Mouse (Mus musculus) myocyte (in vitro differentiated cells): ENCODE data around the gene Vmn1r53. TPM values are rescaled to one million over a fixed set of nuclear protein-coding genes. Genes with fewer than 3 reads are reported as not detected.
"Not testable (repeated sequence)": the region's sequence is repeated elsewhere in the genome, so short reads cannot be mapped to it uniquely, and the experiment has no call there.

Experiments
- H3K27me3 ChIP-seq: one replicate; pipeline ENCODE4 v1.6.1; 2011; ENCODE audit not compliant: control insufficient read depth, insufficient read depth, insufficient read length
- H3K36me3 ChIP-seq: one replicate; pipeline ENCODE4 v1.6.1; 2011; ENCODE audit not compliant: control insufficient read depth, insufficient read depth
- H3K4me2 ChIP-seq: one replicate; pipeline ENCODE4 v1.6.1; 2011; ENCODE audit warnings: low read depth, control low read depth
- H3K4me3 ChIP-seq: one replicate; pipeline ENCODE4 v1.5.1; 2011; ENCODE audit warnings: mild to moderate bottlenecking, control low read depth, moderate library complexity
- H3K79me2 ChIP-seq: one replicate; pipeline ENCODE4 v1.6.1; 2011; ENCODE audit not compliant: control insufficient read depth, insufficient read depth
- H3ac ChIP-seq: one replicate; pipeline ENCODE4 v1.6.1; 2011; ENCODE audit not compliant: control insufficient read depth, insufficient read length
- CEBPB ChIP-seq: IDR thresholded peaks from 2 replicates; pipeline ENCODE4 v1.6.1; 2011; ENCODE audit warnings: mild to moderate bottlenecking, moderate library complexity; ENCODE audit not compliant: poor library complexity, insufficient read depth, severe bottlenecking
- E2F4 ChIP-seq: IDR thresholded peaks from one replicate; pipeline ENCODE4 v1.6.1; 2011; ENCODE audit warnings: mild to moderate bottlenecking, control low read depth, moderate library complexity; ENCODE audit not compliant: insufficient read depth
- MAX ChIP-seq: IDR thresholded peaks from one replicate; pipeline ENCODE4 v1.6.1; 2011; ENCODE audit warnings: low read depth, mild to moderate bottlenecking, control low read depth
- MYOD1 ChIP-seq, 3 experiments: IDR thresholded peaks; one replicate each; pipeline ENCODE4 v1.6.1; 2011; ENCODE audit warnings: control low read depth in 2 of 3, low read depth in 2 of 3, mild to moderate bottlenecking in 2 of 3, moderate library complexity in 1 of 3; ENCODE audit not compliant: insufficient read length in 2 of 3, control insufficient read depth in 1 of 3
- MYOG ChIP-seq, 3 experiments: IDR thresholded peaks; one replicate each; pipeline ENCODE4 v1.6.1; 2011; ENCODE audit warnings: control low read depth in 2 of 3, low read depth in 2 of 3, mild to moderate bottlenecking in 2 of 3; ENCODE audit not compliant: insufficient read length in 2 of 3, control insufficient read depth in 1 of 3, insufficient read depth in 1 of 3
- POLR2A ChIP-seq: IDR thresholded peaks from one replicate; pipeline ENCODE4 v1.6.1; 2011; ENCODE audit warnings: low read depth, mild to moderate bottlenecking, control low read depth, moderate library complexity; ENCODE audit not compliant: insufficient read length
- POLR2AphosphoS2 ChIP-seq: IDR thresholded peaks from one replicate; pipeline ENCODE4 v1.6.1; 2011; ENCODE audit warnings: low read depth, control low read depth; ENCODE audit not compliant: insufficient read length
- REST ChIP-seq: IDR thresholded peaks from one replicate; pipeline ENCODE4 v1.6.1; 2011; ENCODE audit warnings: mild to moderate bottlenecking, control low read depth, moderate library complexity; ENCODE audit not compliant: insufficient read depth, insufficient read length
- SRF ChIP-seq: IDR thresholded peaks from one replicate; pipeline ENCODE4 v1.6.1; 2011; ENCODE audit warnings: low read depth; ENCODE audit not compliant: control insufficient read depth, insufficient read length
- TCF12 ChIP-seq: IDR thresholded peaks from one replicate; pipeline ENCODE4 v1.6.1; 2011; ENCODE audit warnings: mild to moderate bottlenecking, control low read depth; ENCODE audit not compliant: poor library complexity, insufficient read depth, severe bottlenecking
- TCF3 ChIP-seq: IDR thresholded peaks from one replicate; pipeline ENCODE4 v1.6.1; 2011; ENCODE audit warnings: low read depth, control low read depth; ENCODE audit not compliant: insufficient read length
- USF1 ChIP-seq: IDR thresholded peaks from one replicate; pipeline ENCODE4 v1.6.1; 2011; ENCODE audit warnings: low read depth, mild to moderate bottlenecking, control low read depth, moderate library complexity
- polyA plus RNA-seq: library from polyadenylated mRNA; unstranded; fragments of >200 nt; fragmentation: generic; extraction: Trizol; gene quantifications from one replicate; pipeline ENCODE4 v1.2.1, GENCODE M21; 2012; ENCODE audit warnings: missing spikeins

Vmn1r53 gene
- polyA plus RNA-seq, result not detected

- TF ChIP-seq MYOG (IDR thresholded peaks at IDR 0.05; ENCODE audit: control insufficient read depth in 1 of 3, insufficient read depth in 1 of 3, insufficient read length in 2 of 3, low read depth in 2 of 3) (no peak), REST (no peak), POLR2AphosphoS2 (no peak), MYOD1 (IDR thresholded peaks at IDR 0.05; ENCODE audit: control insufficient read depth in 1 of 3, insufficient read length in 2 of 3, low read depth in 2 of 3) (no peak), E2F4 (no peak), SRF (no peak), MAX (no peak), POLR2A (no peak), CEBPB (no peak), TCF3 (no peak), USF1 (no peak), TCF12 (no peak)
- no peaks in the 10 kb centered on the region for H3K27me3 ChIP-seq
- H3K4me2 ChIP-seq, result no peak within 1 kb of the TSS
- no peak within 1 kb of the TSS for H3K4me3 ChIP-seq
- no peak within 1 kb of the TSS for H3ac ChIP-seq
- no peaks in the 10 kb centered on the region for H3K36me3 ChIP-seq
- H3K79me2 ChIP-seq, result no peaks in the 10 kb centered on the region
Observed at GRCm38 (mm10) chr6:90224338-90224737, at the start of gene Vmn1r53. Gene Vmn1r53 (minus strand): TSS chr6:90224438.

- Histone ChIP-seq H3K27me3 (no peaks in the 10 kb centered on the region), H3K4me2 (no peak within 1 kb of the TSS), H3K79me2 (no peaks in the 10 kb centered on the region), H3ac (no peak within 1 kb of the TSS), H3K36me3 (no peaks in the 10 kb centered on the region), H3K4me3 (no peak within 1 kb of the TSS)
- TF ChIP-seq POLR2A (no peak), USF1 (no peak), POLR2AphosphoS2 (no peak), MYOG (IDR thresholded peaks at IDR 0.05; ENCODE audit: control insufficient read depth in 1 of 3, insufficient read depth in 1 of 3, insufficient read length in 2 of 3, low read depth in 2 of 3) (no peak), MYOD1 (IDR thresholded peaks at IDR 0.05; ENCODE audit: control insufficient read depth in 1 of 3, insufficient read length in 2 of 3, low read depth in 2 of 3) (no peak), E2F4 (no peak), MAX (no peak), TCF3 (no peak), TCF12 (no peak), REST (no peak), SRF (no peak), CEBPB (no peak)
Observed at GRCm38 (mm10) chr6:90246000-90246399, 21.8 kb upstream of the Vmn1r53 start, which contains the start of gene Vmn1r54. Gene Vmn1r54 (plus strand): TSS chr6:90246300.

GRCm38 (mm10) chr6:90244019-90244418 lies 19.8 kb upstream of the Vmn1r53 start:
- no peak overlapping the region for H3K4me2 ChIP-seq
- no peak for TF ChIP-seq POLR2A
- TF ChIP-seq REST, result no peak
- no peak for TF ChIP-seq MYOG (IDR thresholded peaks at IDR 0.05; ENCODE audit: control insufficient read depth in 1 of 3, insufficient read depth in 1 of 3, insufficient read length in 2 of 3, low read depth in 2 of 3)
- no peak for TF ChIP-seq TCF3
- TF ChIP-seq USF1, result no peak
- no peak for TF ChIP-seq CEBPB
- no peak for TF ChIP-seq E2F4
- no peak for TF ChIP-seq MAX
- TF ChIP-seq SRF, result no peak
- TF ChIP-seq MYOD1 (IDR thresholded peaks at IDR 0.05; ENCODE audit: control insufficient read depth in 1 of 3, insufficient read length in 2 of 3, low read depth in 2 of 3), result no peak
- TF ChIP-seq POLR2AphosphoS2, result no peak
- no peak for TF ChIP-seq TCF12
- no peak overlapping the region for H3K4me3 ChIP-seq
- H3ac ChIP-seq, result no peak overlapping the region
- no peaks in the 10 kb centered on the region for H3K36me3 ChIP-seq
- no peaks in the 10 kb centered on the region for H3K79me2 ChIP-seq
- no peaks in the 10 kb centered on the region for H3K27me3 ChIP-seq

- no peaks in the 10 kb centered on the region for H3K27me3 ChIP-seq
- H3K4me3 ChIP-seq, result no peak overlapping the region
- no peak overlapping the region for H3K4me2 ChIP-seq
- H3K79me2 ChIP-seq, result no peaks in the 10 kb centered on the region
- no peak overlapping the region for H3ac ChIP-seq
- TF ChIP-seq CEBPB (no peak), TCF3 (no peak)
- H3K36me3 ChIP-seq, result no peaks in the 10 kb centered on the region
Observed at GRCm38 (mm10) chr6:90232681-90233080, 8.4 kb upstream of the Vmn1r53 start.

- not testable (repeated sequence) for H3K36me3 ChIP-seq, H3K4me3 ChIP-seq, H3ac ChIP-seq, H3K27me3 ChIP-seq, H3K4me2 ChIP-seq, H3K79me2 ChIP-seq
Observed at GRCm38 (mm10) chr6:90232114-90232513, 7.9 kb upstream of the Vmn1r53 start.

GRCm38 (mm10) chr6:90202493-90202892 lies 21.7 kb downstream of the Vmn1r53 start, which contains the start of gene V1ra8:
Gene V1ra8 (plus strand): TSS chr6:90202793.
- not testable (repeated sequence) for H3ac ChIP-seq, H3K27me3 ChIP-seq, H3K36me3 ChIP-seq, H3K4me2 ChIP-seq, H3K79me2 ChIP-seq, H3K4me3 ChIP-seq
